Mouse (Mus musculus): ENCODE data around the gene Gm45808. TPM values are rescaled to one million over a fixed set of nuclear protein-coding genes. Genes with fewer than 3 reads are reported as not detected.
A peak's percentile ranks its signal among the peaks of the same experiment; 100 is the strongest.
"Not testable (repeated sequence)": the region's sequence is repeated elsewhere in the genome, so short reads cannot be mapped to it uniquely, and the experiment has no call there.

The Gm45808 gene
- total RNA-seq (2021): not detected

DNA sequence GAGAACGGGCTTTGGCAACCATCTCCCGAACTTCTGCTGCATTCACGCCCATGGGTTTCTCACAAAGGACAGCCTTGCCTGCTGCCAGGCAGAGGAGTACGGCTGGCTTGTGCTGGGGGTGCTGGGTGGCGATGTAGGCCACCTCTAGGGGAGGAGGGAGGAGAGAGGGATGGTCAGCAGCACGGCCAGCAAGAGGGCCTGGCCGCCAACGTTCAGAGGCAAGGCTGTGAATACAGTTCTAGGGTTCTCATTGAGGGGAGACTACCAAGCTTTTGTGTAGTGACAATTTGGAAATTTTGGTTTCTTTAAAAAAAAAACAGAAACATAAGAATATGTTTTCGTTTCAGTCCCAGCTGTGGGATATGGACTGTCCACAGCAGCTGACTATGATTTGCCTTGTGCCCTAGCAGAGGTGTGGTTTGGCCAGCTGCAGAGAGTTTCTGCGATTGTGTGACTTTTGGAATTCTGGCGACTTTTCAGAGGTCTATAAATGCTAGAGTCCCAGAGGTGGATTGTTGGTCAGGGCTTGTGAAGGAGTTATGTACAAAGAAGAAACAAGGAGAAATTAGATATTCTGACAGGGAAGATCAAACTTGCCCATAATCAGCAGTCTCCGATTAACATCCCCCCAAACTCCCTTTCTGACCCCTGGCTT is at the start of gene Gm45808:
Gene Gm45808 (minus strand): TSS at position 51 of the 655 bp plus-strand sequence.
- no peak for DNase-seq (ENCODE audit: extremely low spot score in 1 of 2, low spot score in 2 of 2)
- intact Hi-C loops (cut with DNase I): no loop called here

DNA sequence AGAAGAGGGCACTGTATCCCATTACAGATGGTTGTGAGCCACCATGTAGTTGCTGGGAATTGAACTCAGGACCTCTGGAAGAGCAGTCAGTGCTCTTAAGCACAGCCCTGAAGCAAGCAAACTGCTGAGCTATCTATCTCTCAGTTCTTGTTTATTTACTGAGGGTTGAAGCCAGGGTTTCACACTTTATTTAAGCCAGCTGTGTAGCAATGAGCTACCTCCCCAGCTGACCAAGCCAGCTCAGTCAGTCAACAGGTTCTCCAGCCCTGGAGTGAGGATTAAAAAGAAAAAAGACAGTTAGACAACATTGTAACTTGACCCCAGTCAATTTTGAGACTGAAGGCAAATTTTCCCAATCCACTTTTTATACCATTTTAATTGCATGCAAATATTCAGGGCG is 49.1 kb upstream of the Gm45808 start:
- intact Hi-C loops (cut with DNase I): no loop called here
- DNase-seq (ENCODE audit: extremely low spot score in 1 of 2, low spot score in 2 of 2): no peak

DNA sequence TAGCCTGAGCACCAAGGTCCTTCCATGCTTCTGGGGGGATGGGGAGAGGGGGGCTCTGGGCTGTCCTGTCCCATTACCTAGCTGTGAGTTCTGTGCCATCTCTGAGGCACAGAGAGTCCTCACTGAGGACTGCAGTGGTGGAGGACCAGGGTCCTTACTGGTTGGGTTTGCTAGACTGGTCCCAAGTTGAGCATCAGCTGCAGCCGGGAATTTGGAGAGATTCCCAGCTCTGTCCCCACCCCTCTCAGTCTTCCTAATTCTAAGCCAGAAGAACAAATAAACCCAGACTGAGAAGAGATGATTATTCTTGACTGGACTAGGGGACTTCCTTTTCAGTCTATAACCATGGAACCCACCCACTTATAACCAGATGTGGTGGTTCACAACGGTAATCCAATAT is 44.0 kb upstream of the Gm45808 start:
- DNase-seq (ENCODE audit: extremely low spot score in 1 of 2, low spot score in 2 of 2): no peak
- intact Hi-C loops (cut with DNase I): no loop called here

DNA sequence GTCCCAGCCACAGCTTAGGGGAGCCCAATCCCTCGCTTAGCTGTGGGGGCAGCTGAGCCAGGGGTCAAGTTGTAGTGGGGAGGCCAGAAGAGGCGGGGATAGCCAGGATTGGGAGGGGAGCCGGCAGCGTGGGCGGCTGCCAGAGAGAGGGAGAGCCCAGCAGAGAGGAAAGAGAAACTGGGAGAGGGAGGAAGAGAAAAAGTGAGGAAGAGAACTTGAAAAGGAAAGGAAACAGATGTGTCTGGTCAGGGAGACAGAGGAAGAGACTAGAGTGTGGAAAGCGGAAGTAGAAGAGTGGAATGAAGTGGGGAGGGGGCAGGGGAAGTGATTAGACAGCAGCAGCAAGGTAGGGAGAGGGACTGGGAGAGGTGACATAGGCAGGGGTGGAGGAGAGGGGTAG is 42.9 kb upstream of the Gm45808 start:
- intact Hi-C loops (cut with DNase I): no loop called here
- DNase-seq (ENCODE audit: extremely low spot score in 1 of 2, low spot score in 2 of 2): no peak

DNA sequence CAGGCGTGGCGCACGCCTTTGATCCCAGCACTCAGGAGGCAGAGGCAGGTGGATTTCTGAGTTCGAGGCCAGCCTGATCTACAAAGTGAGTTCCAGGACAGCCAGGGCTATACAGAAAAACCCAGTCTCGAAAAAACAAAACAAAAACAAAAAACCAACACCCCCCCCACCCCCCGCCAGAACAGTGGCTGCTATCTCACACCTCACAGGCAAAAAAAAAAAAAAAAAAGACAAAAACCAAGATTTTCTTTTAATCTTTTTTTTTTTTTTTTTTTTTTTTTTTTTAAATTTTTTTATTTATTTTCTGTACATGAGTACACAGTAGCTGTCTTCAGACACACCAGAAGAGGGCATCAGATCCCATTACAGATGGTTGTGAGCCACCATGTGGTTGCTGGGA is 40.6 kb upstream of the Gm45808 start:
- intact Hi-C loops (cut with DNase I); DNase-seq (ENCODE audit: extremely low spot score in 1 of 2, low spot score in 2 of 2): not testable (repeated sequence)

DNA sequence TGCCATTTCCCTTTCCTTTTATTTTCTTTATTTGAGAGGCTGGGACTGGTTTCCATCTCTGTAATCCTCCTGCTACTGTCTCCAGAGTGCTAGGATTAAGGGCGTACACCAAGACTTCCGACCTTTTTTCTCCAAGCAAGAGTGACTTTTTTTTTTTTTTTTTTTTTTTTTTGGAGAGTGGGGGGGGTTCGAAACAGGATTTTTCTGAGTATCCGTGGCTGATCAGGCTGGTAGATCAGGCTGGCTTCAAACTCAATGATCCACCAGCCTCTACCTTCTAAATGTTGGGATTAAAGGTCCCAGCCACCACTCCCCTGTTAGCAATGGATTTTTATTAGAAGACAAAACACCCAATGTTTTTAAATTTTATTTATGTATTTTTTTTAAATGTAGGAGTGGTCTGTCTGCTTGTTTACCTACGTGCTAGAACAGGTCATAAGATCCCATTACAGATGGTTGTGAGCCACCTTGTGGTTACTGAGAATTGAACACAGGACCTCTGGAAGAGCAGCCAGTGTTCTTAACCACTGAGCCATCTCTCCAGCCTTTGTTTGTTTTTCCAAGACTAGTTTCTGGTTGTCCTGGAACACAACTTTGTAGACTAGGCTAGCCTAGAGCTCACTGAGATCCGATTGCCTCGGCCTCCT is 40.0 kb upstream of the Gm45808 start:
- intact Hi-C loops (cut with DNase I): no loop called here
- no peak for DNase-seq (ENCODE audit: extremely low spot score in 1 of 2, low spot score in 2 of 2)

DNA sequence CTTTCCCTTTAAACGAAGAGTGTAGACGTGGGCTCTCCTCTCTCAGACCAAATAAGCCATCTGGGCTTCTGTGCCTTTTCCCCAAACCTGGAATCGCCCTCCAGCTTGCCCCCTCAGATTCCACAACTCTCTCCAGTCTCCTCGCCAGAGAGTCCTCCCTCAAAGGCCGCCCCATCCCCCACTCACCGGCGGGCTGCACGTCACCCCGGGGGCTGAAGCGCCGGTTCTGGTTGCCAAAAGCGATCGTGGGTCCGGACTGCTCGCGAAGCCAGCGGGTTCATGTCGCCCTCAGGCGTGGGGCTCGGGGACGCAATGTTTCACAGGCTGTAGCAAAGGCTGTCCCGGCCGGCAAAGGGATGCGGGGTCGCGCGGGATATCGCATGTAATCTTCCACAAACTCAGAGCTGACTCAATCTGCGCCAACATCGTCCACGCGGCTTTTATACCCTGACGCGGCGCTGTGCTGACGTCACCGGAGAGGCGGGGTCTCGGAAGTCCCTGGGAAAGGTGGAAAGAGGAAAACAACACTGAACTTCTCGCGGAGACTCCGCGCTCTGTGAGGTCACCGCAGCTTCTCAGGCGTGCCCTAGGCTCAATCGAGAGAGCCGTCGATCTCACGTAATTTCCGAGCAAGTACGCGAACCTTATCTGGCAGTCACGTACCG is 39.3 kb upstream of the Gm45808 start, which contains the start of the genes Ppp1r15a and Plekha4:
Gene Ppp1r15a (minus strand): TSS at position 460 of the 665 bp plus-strand sequence.
Gene Plekha4 (plus strand): TSS at position 522 of the 665 bp plus-strand sequence.
- DNase-seq (ENCODE audit: extremely low spot score in 1 of 2, low spot score in 2 of 2): peak; percentile 93 to 94
- intact Hi-C loops (cut with DNase I): no loop called here

DNA sequence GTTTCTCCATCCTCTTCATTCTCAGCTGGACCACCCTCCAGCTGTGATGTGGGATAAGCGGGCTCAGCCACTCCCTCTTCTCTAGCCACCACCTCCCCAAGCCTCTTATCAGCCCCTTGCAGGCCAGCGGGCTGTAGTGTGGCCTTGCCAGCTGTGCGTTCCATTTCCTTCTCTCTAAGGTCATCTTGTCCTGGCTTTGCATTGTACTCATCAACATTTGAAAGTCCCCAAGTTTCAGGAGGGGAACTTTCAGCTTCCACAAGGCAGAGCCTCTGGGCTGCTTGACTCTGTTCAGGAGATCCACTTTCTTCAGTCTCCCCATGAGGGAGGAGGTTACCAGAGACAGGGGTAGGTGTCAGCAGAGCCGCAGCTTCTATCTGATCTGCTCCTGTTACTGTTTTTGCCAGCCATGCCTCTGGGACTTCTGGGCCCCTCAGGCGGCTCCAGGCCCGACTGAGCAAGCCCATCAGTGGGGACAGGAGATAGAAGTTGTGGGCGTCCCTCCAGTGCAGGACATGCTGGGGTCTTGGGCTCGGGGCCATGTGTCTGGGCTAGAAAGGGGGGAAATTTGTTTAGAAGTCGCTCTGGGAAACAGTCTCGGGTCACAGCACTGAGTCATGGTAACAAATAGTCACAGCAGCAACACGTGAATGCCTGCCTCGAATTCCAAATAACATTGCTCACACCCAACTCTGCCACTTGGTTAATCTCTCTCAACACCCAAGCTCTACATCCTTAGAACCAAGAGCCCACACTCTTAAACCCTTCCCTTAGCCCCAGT is 38.4 kb upstream of the Gm45808 start:
- intact Hi-C loops (cut with DNase I): loop anchor here (5.0 kb wide), 1 partner anchor 48 kb away; no protein-coding TSS in a partner anchor
- DNase-seq (ENCODE audit: extremely low spot score in 1 of 2, low spot score in 2 of 2): no peak

DNA sequence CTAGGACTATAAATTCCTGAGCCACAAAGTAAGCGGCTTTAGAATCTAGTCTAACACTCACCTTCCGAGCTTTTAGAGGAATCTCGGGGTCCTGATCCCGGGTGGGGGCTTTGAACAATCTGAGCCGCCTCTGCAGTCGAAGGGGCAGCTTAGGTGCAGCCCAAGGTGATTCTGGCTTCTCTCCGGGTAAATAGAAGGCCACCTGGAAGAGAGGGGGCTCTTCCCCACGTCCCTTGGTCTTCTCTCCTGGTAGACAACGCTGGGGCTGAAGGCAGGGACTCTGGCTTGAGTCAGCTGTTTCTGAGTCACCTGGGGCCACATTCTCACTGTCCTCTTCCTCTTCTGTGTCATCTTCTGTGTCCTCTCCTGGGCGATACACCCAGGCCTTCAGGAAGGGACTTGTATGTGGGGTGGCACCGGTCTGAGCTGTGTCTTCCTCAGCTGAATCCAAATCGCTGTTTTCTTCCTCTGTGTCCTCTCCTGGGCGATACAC is 37.1 kb upstream of the Gm45808 start:
- intact Hi-C loops (cut with DNase I): loop anchor here (5.0 kb wide), 1 partner anchor 46 kb away; no protein-coding TSS in a partner anchor
- no peak for DNase-seq (ENCODE audit: extremely low spot score in 1 of 2, low spot score in 2 of 2)

DNA sequence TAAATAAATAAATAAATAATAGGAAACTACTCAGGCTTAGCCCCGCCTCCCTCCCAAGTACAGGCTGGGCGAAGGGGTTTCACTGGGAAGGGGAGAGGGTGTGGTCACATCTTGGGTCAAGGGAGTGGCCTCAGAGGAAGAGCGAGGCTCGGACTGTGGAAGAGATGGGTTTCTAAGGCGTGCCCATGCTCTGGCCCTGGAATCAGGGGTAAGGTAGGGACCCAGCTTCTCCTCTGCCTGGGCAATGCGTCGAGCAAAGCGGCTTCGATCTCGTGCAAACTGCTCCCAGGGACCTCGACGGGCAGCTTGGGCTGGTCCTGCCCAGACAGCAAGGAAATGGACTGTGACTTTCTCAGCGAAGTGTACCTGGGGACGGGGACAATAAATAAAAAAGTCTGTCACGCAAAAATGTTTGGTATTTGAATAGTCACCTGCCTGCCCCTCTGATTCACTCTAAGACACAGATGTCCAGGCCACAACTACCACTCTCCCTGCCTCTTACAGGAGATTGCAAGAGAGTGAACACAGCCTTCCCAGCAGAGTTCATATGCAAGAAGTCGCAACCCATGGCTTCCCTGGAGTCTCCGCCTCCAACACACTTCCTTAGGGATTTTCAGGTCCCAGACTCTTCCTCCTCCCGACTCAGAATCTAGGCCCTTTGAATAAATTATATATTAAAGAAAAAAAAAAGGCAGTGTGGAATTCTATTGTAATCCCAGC is 36.5 kb upstream of the Gm45808 start:
- intact Hi-C loops (cut with DNase I): loop anchor here (5.0 kb wide), 1 partner anchor 46 kb away; no protein-coding TSS in a partner anchor
- DNase-seq (ENCODE audit: extremely low spot score in 1 of 2, low spot score in 2 of 2): no peak

DNA sequence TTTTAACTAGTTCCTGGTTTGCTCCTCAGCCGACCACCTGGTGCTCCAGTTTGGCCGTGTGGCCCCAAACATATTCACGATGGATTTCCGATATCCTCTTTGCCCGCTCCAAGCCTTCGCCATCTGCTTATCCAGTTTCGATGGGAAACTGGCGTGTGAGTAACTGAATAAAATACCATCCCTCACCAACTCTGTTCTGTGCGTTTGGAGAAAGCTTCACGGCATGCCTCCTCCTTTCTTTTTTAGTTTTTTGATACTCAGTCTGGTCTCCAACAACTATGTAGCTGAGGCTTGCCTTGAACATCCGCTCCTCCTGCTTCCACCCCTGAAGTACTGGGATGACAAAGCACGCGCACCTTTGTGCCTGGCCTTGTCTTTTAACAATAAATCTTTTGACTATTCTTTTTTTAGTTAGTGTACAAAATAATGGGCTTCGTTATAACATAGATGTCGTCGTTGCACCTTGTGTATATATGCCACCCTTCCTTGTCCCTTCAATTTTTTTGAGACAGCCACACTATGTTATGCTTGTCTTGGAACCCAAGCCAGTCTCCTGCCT is 35.7 kb upstream of the Gm45808 start:
- intact Hi-C loops (cut with DNase I): loop anchor here (5.0 kb wide), 1 partner anchor 45 kb away; no protein-coding TSS in a partner anchor
- DNase-seq (ENCODE audit: extremely low spot score in 1 of 2, low spot score in 2 of 2): no peak

DNA sequence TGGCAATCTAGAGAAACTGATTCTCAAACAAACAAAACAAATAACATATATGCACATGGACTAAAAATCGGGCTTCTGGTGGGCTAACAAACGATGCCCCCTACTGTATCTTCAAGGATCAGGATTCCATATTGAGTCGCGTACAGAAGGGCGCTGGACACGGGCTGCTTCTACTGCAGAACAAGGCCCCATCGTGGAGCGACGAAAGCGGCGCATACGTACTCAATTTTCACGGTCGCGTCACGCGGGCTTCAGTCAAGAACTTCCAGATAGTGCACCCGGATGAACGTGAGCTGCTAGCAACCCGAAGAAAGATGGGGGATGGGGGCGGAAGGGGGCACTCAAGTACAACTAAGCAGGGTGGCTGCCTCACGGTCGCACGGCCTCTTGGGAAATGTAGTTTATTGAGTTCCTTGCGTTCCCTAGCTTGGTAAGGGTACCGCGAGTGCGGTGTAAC is 35.1 kb upstream of the Gm45808 start:
- intact Hi-C loops (cut with DNase I): loop anchor here (5.0 kb wide), 1 partner anchor 44 kb away; no protein-coding TSS in a partner anchor
- DNase-seq (ENCODE audit: extremely low spot score in 1 of 2, low spot score in 2 of 2): peak; percentile 90 to 94

DNA sequence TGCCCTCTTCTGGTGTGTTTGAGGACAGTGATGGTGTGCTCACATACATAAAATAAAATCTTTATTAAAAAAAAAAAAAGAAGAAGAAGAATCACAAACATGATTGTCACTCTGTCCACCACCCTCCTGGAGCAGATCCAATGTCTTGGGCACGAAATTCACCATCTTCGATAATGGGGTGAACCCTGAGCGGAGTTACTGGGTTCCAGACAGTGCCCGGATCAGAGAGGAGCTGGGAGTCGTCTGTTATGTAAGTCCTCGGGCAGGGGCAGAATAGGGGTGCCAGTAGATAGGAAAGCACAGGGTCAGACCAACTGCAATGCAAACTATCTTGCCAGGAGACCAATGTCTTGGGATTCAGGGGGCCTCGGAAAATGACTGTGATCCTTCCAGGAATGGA is 34.0 kb upstream of the Gm45808 start:
- DNase-seq (ENCODE audit: extremely low spot score in 1 of 2, low spot score in 2 of 2): no peak
- intact Hi-C loops (cut with DNase I): loop anchor here (5.0 kb wide), 1 partner anchor 43 kb away; no protein-coding TSS in a partner anchor

DNA sequence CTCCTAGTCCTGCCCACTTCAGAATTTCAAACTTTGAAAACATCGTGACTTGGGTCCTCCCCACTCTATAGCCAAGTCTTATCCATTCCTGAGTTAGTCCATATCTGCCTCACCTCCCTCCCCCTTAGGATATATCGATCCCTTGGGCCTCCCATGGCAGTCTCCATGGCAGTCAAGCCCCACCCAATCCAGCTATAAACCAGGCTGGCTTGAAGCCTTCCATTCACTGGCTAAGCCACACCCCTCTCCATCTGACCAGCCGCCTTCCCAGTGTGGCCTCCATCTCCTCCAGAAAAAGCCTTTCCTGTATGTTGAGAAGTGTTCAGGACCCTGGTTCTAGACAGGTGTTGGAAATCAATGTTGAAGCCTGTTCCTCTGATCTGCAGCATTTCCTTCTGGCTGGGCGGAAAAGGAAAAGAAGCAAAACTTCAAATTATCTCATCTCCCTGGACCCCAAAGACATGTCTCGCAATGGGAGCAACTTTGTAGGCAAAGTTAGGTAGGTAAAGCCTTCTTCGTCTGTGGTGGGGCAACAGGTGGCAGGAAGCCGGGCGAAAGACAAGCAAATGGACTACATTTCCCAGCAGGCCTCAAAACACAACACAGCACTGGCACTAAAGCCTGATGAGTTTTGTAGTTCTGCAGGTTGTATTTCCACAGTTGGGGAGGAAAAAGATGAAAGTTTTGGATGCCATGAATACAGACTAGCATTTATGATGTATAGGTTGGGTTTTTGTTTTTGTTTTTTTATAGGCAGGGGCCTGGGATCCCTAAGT is 32.9 kb upstream of the Gm45808 start:
- DNase-seq (ENCODE audit: extremely low spot score in 1 of 2, low spot score in 2 of 2): no peak
- intact Hi-C loops (cut with DNase I): loop anchor here (5.0 kb wide), 1 partner anchor 42 kb away; no protein-coding TSS in a partner anchor

DNA sequence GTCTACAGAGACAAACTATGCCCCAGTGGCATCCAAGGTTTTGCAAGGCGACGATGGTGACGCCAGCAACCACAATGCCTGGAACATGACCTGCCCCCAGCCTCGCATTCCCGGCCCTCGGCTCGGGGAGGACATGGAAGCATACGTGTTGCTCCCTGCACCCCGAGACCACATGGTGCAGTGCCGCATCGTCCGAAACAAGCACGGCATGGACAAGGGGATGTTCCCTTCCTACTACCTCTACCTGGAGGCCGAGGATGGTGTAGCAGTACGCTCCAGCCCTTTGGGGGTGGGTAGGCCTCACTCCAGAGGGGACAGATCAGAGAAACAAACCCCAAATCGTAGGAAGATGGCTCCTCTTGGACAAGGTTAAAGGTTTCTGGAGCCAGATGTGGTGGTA is 32.0 kb upstream of the Gm45808 start:
- DNase-seq (ENCODE audit: extremely low spot score in 1 of 2, low spot score in 2 of 2): no peak
- intact Hi-C loops (cut with DNase I): no loop called here

DNA sequence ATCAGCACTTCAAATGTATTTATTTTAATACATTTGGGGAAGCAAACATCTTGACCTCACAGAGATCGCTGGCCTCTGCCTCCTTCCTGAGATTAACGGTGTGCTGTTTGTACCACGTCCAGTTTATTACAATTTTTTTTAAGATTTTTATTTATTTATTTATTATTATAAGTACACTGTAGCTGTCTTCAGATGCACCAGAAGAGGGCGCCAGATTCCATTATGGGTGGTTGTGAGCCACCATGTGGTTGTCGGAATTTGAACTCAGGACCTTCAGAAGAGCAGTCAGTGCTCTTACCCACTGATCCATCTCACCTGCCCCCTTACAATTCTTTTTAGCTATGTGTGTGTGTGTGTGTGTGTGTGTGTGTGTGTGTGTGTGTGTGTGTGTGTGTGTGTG is 30.2 kb upstream of the Gm45808 start:
- DNase-seq (ENCODE audit: extremely low spot score in 1 of 2, low spot score in 2 of 2); intact Hi-C loops (cut with DNase I): not testable (repeated sequence)

DNA sequence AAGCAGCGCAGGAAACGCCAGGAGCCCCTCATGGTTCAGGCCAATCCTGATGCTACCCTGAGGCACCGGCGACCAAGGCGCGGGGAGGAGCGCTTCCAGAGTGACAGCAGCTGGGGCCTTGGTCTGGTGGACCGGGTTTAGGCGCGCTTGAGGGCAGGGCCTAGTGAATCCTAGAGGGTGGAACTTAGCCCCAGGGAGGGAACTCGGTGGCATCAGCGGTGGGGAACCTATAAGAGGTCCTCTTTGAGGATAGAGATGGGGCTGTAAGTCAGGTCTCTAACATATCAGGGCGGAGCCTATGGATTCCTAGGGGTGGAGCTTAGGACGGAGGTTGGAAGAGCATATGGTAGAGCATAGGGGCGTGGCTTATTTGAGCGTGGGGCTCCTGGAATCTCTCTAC is 28.8 kb upstream of the Gm45808 start:
- intact Hi-C loops (cut with DNase I): no loop called here
- no peak for DNase-seq (ENCODE audit: extremely low spot score in 1 of 2, low spot score in 2 of 2)
